Mouse (Mus musculus) hindbrain, embryonic 10.5 days (tissue): ENCODE data around the gene Lct. TPM values are rescaled to one million over a fixed set of nuclear protein-coding genes. Genes with fewer than 3 reads are reported as not detected.

Experiments
- DNase-seq: peaks from one replicate; pipeline ENCODE4 v3.0.0-alpha.2; 2017; ENCODE audit warnings: low spot score
- H3K27ac ChIP-seq: fragments of 300-500 bp; sonication (generic); 2 replicates; pipeline ENCODE4 v1.5.1; 2016; ENCODE audit warnings: mild to moderate bottlenecking, moderate library complexity
- H3K27me3 ChIP-seq: fragments of 300-500 bp; sonication (generic); 2 replicates; pipeline ENCODE4 v1.6.1; 2016; ENCODE audit warnings: mild to moderate bottlenecking; ENCODE audit not compliant: poor library complexity, insufficient read depth, severe bottlenecking
- H3K36me3 ChIP-seq: fragments of 300-500 bp; sonication (generic); 2 replicates; pipeline ENCODE4 v1.6.1; 2016; ENCODE audit warnings: mild to moderate bottlenecking, moderate library complexity
- H3K4me1 ChIP-seq: fragments of 300-500 bp; sonication (generic); replicated peaks from 2 replicates; pipeline ENCODE4 v1.6.1; 2016; ENCODE audit warnings: mild to moderate bottlenecking
- H3K4me3 ChIP-seq: fragments of 300-500 bp; sonication (generic); 2 replicates; pipeline ENCODE4 v1.5.1; 2016; ENCODE audit warnings: mild to moderate bottlenecking, moderate library complexity
- H3K9me3 ChIP-seq: fragments of 300-500 bp; sonication (generic); 2 replicates; pipeline ENCODE4 v1.6.1; 2016; ENCODE audit warnings: mild to moderate bottlenecking, moderate library complexity
- WGBS: fragments of 180-500 bp; shearing (Covaris S2); methylation state at CpG from one replicate; pipeline ENCODE4 v1.1.7; 2016; 5-methylcytosine and 5-hydroxymethylcytosine counted together
- polyA plus RNA-seq: library from polyadenylated mRNA; unstranded; fragments of >200 nt; fragmentation: Nextera tagmentation; extraction: Ambion mirVana; gene quantifications from 2 replicates; pipeline ENCODE4 v1.2.1, GENCODE M21; 2016

The Lct gene
- polyA plus RNA-seq, result 0.05 and 0.11 TPM in 2 replicates

- H3K27me3 ChIP-seq, result no peaks in the 10 kb centered on the region
- H3K4me1 ChIP-seq, result no peaks in the 10 kb centered on the region
- H3K9me3 ChIP-seq, result no peaks in the 10 kb centered on the region
- DNase-seq, result no peak
- H3K4me3 ChIP-seq, result no peak within 1 kb of the TSS
- H3K27ac ChIP-seq, result no peak within 1 kb of the TSS
- 82% methylated on average over 3 of the region's 3 CpGs for WGBS
- peaks cover 91% of the 10 kb centered on the region for H3K36me3 ChIP-seq
Observed at GRCm38 (mm10) chr1:128328218-128328617, at the start of gene Lct. TSS of gene Lct (minus strand) at chr1:128328318.

- H3K27ac ChIP-seq, result no peak overlapping the region
- no peak for DNase-seq
- H3K4me1 ChIP-seq, result no peaks in the 10 kb centered on the region
- H3K36me3 ChIP-seq, result peaks cover 74% of the 10 kb centered on the region
- 93% methylated on average over 4 of the region's 4 CpGs for WGBS
- H3K4me3 ChIP-seq, result no peak overlapping the region
- no peaks in the 10 kb centered on the region for H3K27me3 ChIP-seq
- H3K9me3 ChIP-seq, result no peaks in the 10 kb centered on the region
Observed at GRCm38 (mm10) chr1:128376841-128377240, 48.7 kb upstream of the Lct start.

- no peak overlapping the region for H3K4me3 ChIP-seq
- H3K27ac ChIP-seq, result no peak overlapping the region
- 85% methylated on average over 7 of the region's 7 CpGs for WGBS
- DNase-seq, result no peak
- no peaks in the 10 kb centered on the region for H3K9me3 ChIP-seq
- H3K36me3 ChIP-seq, result peaks cover 73% of the 10 kb centered on the region
- no peaks in the 10 kb centered on the region for H3K27me3 ChIP-seq
- no peaks in the 10 kb centered on the region for H3K4me1 ChIP-seq
Observed at GRCm38 (mm10) chr1:128372143-128372860, 44.2 kb upstream of the Lct start.

- Histone ChIP-seq H3K36me3 (peaks cover 69% of the 10 kb centered on the region), H3K27me3 (no peaks in the 10 kb centered on the region), H3K27ac (no peak overlapping the region), H3K4me1 (no peaks in the 10 kb centered on the region), H3K4me3 (no peak overlapping the region), H3K9me3 (no peaks in the 10 kb centered on the region)
- DNase-seq, result peak; percentile 49
- WGBS, result 62% methylated on average over 5 of the region's 5 CpGs
Observed at GRCm38 (mm10) chr1:128368732-128369441, 40.8 kb upstream of the Lct start.

- Histone ChIP-seq H3K27ac (no peak overlapping the region), H3K27me3 (no peaks in the 10 kb centered on the region), H3K9me3 (no peaks in the 10 kb centered on the region), H3K36me3 (peaks cover 54% of the 10 kb centered on the region), H3K4me1 (peaks cover 23% of the 10 kb centered on the region), H3K4me3 (no peak overlapping the region)
- no peak for DNase-seq
- WGBS, result 73% methylated on average over 2 of the region's 2 CpGs
Observed at GRCm38 (mm10) chr1:128360601-128361000, 32.5 kb upstream of the Lct start.

- WGBS, result 3% methylated on average over 38 of the region's 38 CpGs
- Histone ChIP-seq H3K4me3 (peak within 1 kb of the TSS; percentile 72), H3K27ac (peak within 1 kb of the TSS; percentile 94), H3K4me1 (peaks cover 23% of the 10 kb centered on the region), H3K36me3 (peaks cover 56% of the 10 kb centered on the region), H3K9me3 (no peaks in the 10 kb centered on the region), H3K27me3 (no peaks in the 10 kb centered on the region)
- DNase-seq, result peak; percentile 96
Observed at GRCm38 (mm10) chr1:128359554-128360376, 31.6 kb upstream of the Lct start, which contains the start of gene Mcm6. TSS of gene Mcm6 (minus strand) at chr1:128359664.

GRCm38 (mm10) chr1:128358916-128359553 lies 30.9 kb upstream of the Lct start:
- Histone ChIP-seq H3K9me3 (no peaks in the 10 kb centered on the region), H3K36me3 (peaks cover 57% of the 10 kb centered on the region), H3K4me3 (peak overlapping the region; percentile 72), H3K27ac (peak overlapping the region; percentile 94), H3K4me1 (peaks cover 23% of the 10 kb centered on the region), H3K27me3 (no peaks in the 10 kb centered on the region)
- WGBS, result under 1% methylated on average over 35 of the region's 35 CpGs
- DNase-seq, result no peak

- Histone ChIP-seq H3K27me3 (no peaks in the 10 kb centered on the region), H3K27ac (peak overlapping the region; percentile 94), H3K4me1 (peaks cover 23% of the 10 kb centered on the region), H3K36me3 (peaks cover 59% of the 10 kb centered on the region), H3K9me3 (no peaks in the 10 kb centered on the region), H3K4me3 (peak overlapping the region; percentile 72)
- no peak for DNase-seq
- 76% methylated on average over 6 of the region's 6 CpGs for WGBS
Observed at GRCm38 (mm10) chr1:128358276-128358675, 30.2 kb upstream of the Lct start.

- peaks cover 59% of the 10 kb centered on the region for H3K36me3 ChIP-seq
- WGBS, result 68% methylated on average over 3 of the region's 3 CpGs
Observed at GRCm38 (mm10) chr1:128357452-128357851, 29.3 kb upstream of the Lct start.

GRCm38 (mm10) chr1:128353092-128353491 lies 25.0 kb upstream of the Lct start:
- no peak for DNase-seq
- Histone ChIP-seq H3K27me3 (peaks cover 7% of the 10 kb centered on the region), H3K4me1 (peaks cover 13% of the 10 kb centered on the region), H3K36me3 (peaks cover 92% of the 10 kb centered on the region), H3K4me3 (no peak overlapping the region), H3K27ac (no peak overlapping the region), H3K9me3 (no peaks in the 10 kb centered on the region)
- WGBS, result 90% methylated on average over 3 of the region's 3 CpGs

More at GRCm38 (mm10) chr1:128357452-128357851, 29.3 kb upstream of the Lct start:
- DNase-seq, result no peak
- H3K27me3 ChIP-seq, result no peaks in the 10 kb centered on the region
- peak overlapping the region; percentile 72 for H3K4me3 ChIP-seq
- no peaks in the 10 kb centered on the region for H3K9me3 ChIP-seq
- peak overlapping the region; percentile 23 for H3K27ac ChIP-seq
- H3K4me1 ChIP-seq, result peaks cover 23% of the 10 kb centered on the region

GRCm38 (mm10) chr1:128344232-128344631 lies 16.1 kb upstream of the Lct start:
- Histone ChIP-seq H3K4me1 (0 out of 2 replicates have a peak, but pooled peaks cover 3% of the 10 kb centered on the region), H3K9me3 (no peaks in the 10 kb centered on the region), H3K27me3 (peaks cover 58% of the 10 kb centered on the region), H3K36me3 (peaks cover 97% of the 10 kb centered on the region), H3K4me3 (no peak overlapping the region), H3K27ac (no peak overlapping the region)
- 46% methylated on average over 10 of the region's 10 CpGs for WGBS
- DNase-seq, result no peak

GRCm38 (mm10) chr1:128337708-128338320 lies 9.7 kb upstream of the Lct start:
- Histone ChIP-seq H3K4me1 (no peaks in the 10 kb centered on the region), H3K9me3 (no peaks in the 10 kb centered on the region), H3K36me3 (peaks cover 97% of the 10 kb centered on the region), H3K4me3 (no peak overlapping the region), H3K27ac (no peak overlapping the region), H3K27me3 (peaks cover 8% of the 10 kb centered on the region; the same call in 1 of the 2 replicates)
- 92% methylated on average over 13 of the region's 13 CpGs for WGBS
- no peak for DNase-seq
